Mouse (Mus musculus) lung, postnatal 0 days (tissue): ENCODE measurements around the gene Xrcc2.

Experiments
- CTCF ChIP-seq: IDR thresholded peaks from 2 replicates; pipeline ENCODE4 v1.5.1; 2016; ENCODE audit warnings: antibody characterized with exemption, mild to moderate bottlenecking
- EP300 ChIP-seq: IDR thresholded peaks from 2 replicates; pipeline ENCODE4 v1.6.1; 2016; ENCODE audit warnings: antibody characterized with exemption, mild to moderate bottlenecking, control low read depth

DNA sequence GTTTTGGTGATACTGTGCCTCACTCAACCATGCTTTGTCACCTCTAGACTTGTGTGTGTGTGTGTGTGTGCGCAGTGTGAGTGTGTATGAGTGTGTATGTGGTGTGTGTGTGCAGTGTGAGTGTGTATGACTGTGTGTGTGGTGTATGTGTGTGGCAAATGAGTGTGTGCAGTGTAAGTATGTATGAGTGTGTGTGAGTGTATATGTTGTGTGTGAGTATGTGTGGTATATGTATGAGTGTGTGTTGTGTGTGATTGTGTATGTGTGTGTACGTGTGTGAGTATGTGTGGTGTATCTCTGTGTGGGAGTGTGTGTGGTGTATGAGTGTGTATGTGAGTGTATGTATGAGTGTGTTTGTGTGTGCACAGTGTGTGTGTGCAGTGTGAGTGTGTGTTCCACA, 61.1 kb downstream of the Xrcc2 start:
- TF ChIP-seq EP300 = no peak
- no peak for TF ChIP-seq CTCF
